Mouse (Mus musculus) liver, embryonic 11.5 days (tissue): ENCODE results near the gene Tle3. TPM values are rescaled to one million over a fixed set of nuclear protein-coding genes. Genes with fewer than 3 reads are reported as not detected.

Experiments
- ATAC-seq: fragments of 200-750 bp; cut with Nextera tagmentation; replicated peaks from 2 replicates; pipeline ENCODE4 v1.8.0; 2017; ENCODE audit warnings: moderate number of reproducible peaks, mild to moderate bottlenecking, moderate TSS enrichment, moderate library complexity; ENCODE audit not compliant: low FRiP score
- DNase-seq: peaks from one replicate; pipeline ENCODE4 v3.0.0-alpha.2; 2017; ENCODE audit warnings: low spot score
- H3K27ac ChIP-seq: fragments of 300-500 bp; sonication (generic); 2 replicates; pipeline ENCODE4 v1.5.1; 2014; ENCODE audit warnings: mild to moderate bottlenecking, low read depth, low read length, control low read depth
- H3K27me3 ChIP-seq: fragments of 300-500 bp; sonication (generic); replicated peaks from 2 replicates; pipeline ENCODE4 v1.6.1; 2014; ENCODE audit warnings: low read length, mixed read lengths; ENCODE audit not compliant: control insufficient read depth, insufficient read depth
- H3K36me3 ChIP-seq: fragments of 300-500 bp; sonication (generic); 2 replicates; pipeline ENCODE4 v1.6.1; 2014; ENCODE audit warnings: mild to moderate bottlenecking, low read length, moderate library complexity, mixed read lengths; ENCODE audit not compliant: control insufficient read depth, insufficient read depth
- H3K4me1 ChIP-seq: fragments of 300-500 bp; sonication (generic); replicated peaks from 2 replicates; pipeline ENCODE4 v1.6.1; 2014; ENCODE audit warnings: low read length, mixed read lengths; ENCODE audit not compliant: control insufficient read depth, insufficient read depth
- H3K4me2 ChIP-seq: fragments of 300-500 bp; sonication (generic); 2 replicates; pipeline ENCODE4 v1.6.1; 2014; ENCODE audit warnings: mild to moderate bottlenecking, control low read depth, moderate library complexity
- H3K4me3 ChIP-seq: fragments of 300-500 bp; sonication (generic); 2 replicates; pipeline ENCODE4 v1.5.1; 2014; ENCODE audit warnings: low read depth, low read length, control low read depth
- H3K9ac ChIP-seq: fragments of 300-500 bp; sonication (generic); 2 replicates; pipeline ENCODE4 v1.6.1; 2014; ENCODE audit warnings: low read depth, low read length, control low read depth
- H3K9me3 ChIP-seq: fragments of 300-500 bp; sonication (generic); 2 replicates; pipeline ENCODE4 v1.6.1; 2016; ENCODE audit warnings: low read length, inconsistent platforms, mixed read lengths; ENCODE audit not compliant: control insufficient read depth
- WGBS: fragments of 180-500 bp; shearing (Covaris S2); extraction: QIAGEN DNeasy Blood & Tissue Kit; methylation state at CpG from one replicate; pipeline ENCODE4 v1.1.7; 2014; 5-methylcytosine and 5-hydroxymethylcytosine counted together
- polyA plus RNA-seq: library from polyadenylated mRNA; unstranded; fragments of >200 nt; fragmentation: Nextera tagmentation; extraction: Ambion mirVana; gene quantifications from 2 replicates; pipeline ENCODE4 v1.2.1, GENCODE M21; 2014

Gene Tle3
- polyA plus RNA-seq, 1 experiment from 2014 or later, result 15.8 TPM

- peak overlapping the region; percentile 31 for H3K4me2 ChIP-seq
- whole genome bisulfite sequencing, result 37% methylated on average over 9 of the region's 9 CpGs
Measured at GRCm38 (mm10) chr9:61377706-61378479, 5.7 kb downstream of the Tle3 start.

GRCm38 (mm10) chr9:61378516-61378915 lies 6.3 kb downstream of the Tle3 start:
- DNase-seq (no peak), ATAC-seq (no peak)
- Histone ChIP-seq H3K9ac (no peak overlapping the region), H3K4me1 (peaks cover 73% of the 10 kb centered on the region), H3K9me3 (no peaks in the 10 kb centered on the region), H3K4me2 (no peak overlapping the region), H3K27ac (no peak overlapping the region), H3K27me3 (peaks cover 7% of the 10 kb centered on the region; the same call in 1 of the 2 replicates), H3K4me3 (no peak overlapping the region), H3K36me3 (0 out of 2 replicates have a peak, but pooled peaks cover 6% of the 10 kb centered on the region)
- 35% methylated on average over 8 of the region's 8 CpGs for WGBS

More at GRCm38 (mm10) chr9:61377706-61378479, 5.7 kb downstream of the Tle3 start:
- DNase-seq (no peak), ATAC-seq (no peak)
- Histone ChIP-seq H3K36me3 (0 out of 2 replicates have a peak, but pooled peaks cover 6% of the 10 kb centered on the region), H3K27me3 (peaks cover 7% of the 10 kb centered on the region; the same call in 1 of the 2 replicates), H3K9ac (no peak overlapping the region), H3K4me1 (peaks cover 71% of the 10 kb centered on the region), H3K27ac (no peak overlapping the region), H3K4me3 (no peak overlapping the region), H3K9me3 (no peaks in the 10 kb centered on the region)

- no peak overlapping the region for H3K4me2 ChIP-seq
- H3K4me3 ChIP-seq, result no peak overlapping the region
- 0 out of 2 replicates have a peak, but pooled peaks cover 6% of the 10 kb centered on the region for H3K36me3 ChIP-seq
- WGBS, result 74% methylated on average over 11 of the region's 11 CpGs
- no peaks in the 10 kb centered on the region for H3K9me3 ChIP-seq
- ATAC-seq (no peak), DNase-seq (no peak)
- H3K4me1 ChIP-seq, result peaks cover 70% of the 10 kb centered on the region
- no peak overlapping the region for H3K9ac ChIP-seq
- no peak overlapping the region for H3K27ac ChIP-seq
- peaks cover 6% of the 10 kb centered on the region; the same call in 1 of the 2 replicates for H3K27me3 ChIP-seq
Measured at GRCm38 (mm10) chr9:61379016-61379634, 7.0 kb downstream of the Tle3 start.

- peaks cover 69% of the 10 kb centered on the region for H3K4me1 ChIP-seq
- no peak overlapping the region for H3K4me3 ChIP-seq
- DNase-seq (no peak), ATAC-seq (no peak)
- H3K36me3 ChIP-seq, result 0 out of 2 replicates have a peak, but pooled peaks cover 6% of the 10 kb centered on the region
- peaks cover 4% of the 10 kb centered on the region; the same call in 1 of the 2 replicates for H3K27me3 ChIP-seq
- H3K9ac ChIP-seq, result no peak overlapping the region
- 24% methylated on average over 18 of the region's 18 CpGs for WGBS
- no peak overlapping the region for H3K27ac ChIP-seq
- H3K4me2 ChIP-seq, result peak overlapping the region; percentile 18; the same call in 1 of the 2 replicates
- no peaks in the 10 kb centered on the region for H3K9me3 ChIP-seq
Measured at GRCm38 (mm10) chr9:61380258-61381062, 8.3 kb downstream of the Tle3 start.

- Histone ChIP-seq H3K27ac (no peak overlapping the region), H3K4me2 (no peak overlapping the region), H3K36me3 (0 out of 2 replicates have a peak, but pooled peaks cover 6% of the 10 kb centered on the region), H3K27me3 (peaks cover 4% of the 10 kb centered on the region; the same call in 1 of the 2 replicates), H3K9ac (no peak overlapping the region), H3K4me1 (peaks cover 63% of the 10 kb centered on the region), H3K4me3 (no peak overlapping the region), H3K9me3 (no peaks in the 10 kb centered on the region)
- WGBS, result 78% methylated on average over 2 of the region's 2 CpGs
- DNase-seq (no peak), ATAC-seq (no peak)
Measured at GRCm38 (mm10) chr9:61381063-61381408, 8.9 kb downstream of the Tle3 start.

GRCm38 (mm10) chr9:61381445-61381844 lies 9.3 kb downstream of the Tle3 start:
- H3K27me3 ChIP-seq, result peaks cover 4% of the 10 kb centered on the region; the same call in 1 of the 2 replicates
- DNase-seq, result no peak
- 84% methylated on average over 3 of the region's 3 CpGs for WGBS
- no peak overlapping the region for H3K27ac ChIP-seq
- peaks cover 59% of the 10 kb centered on the region for H3K4me1 ChIP-seq
- H3K4me2 ChIP-seq, result no peak overlapping the region
- H3K9ac ChIP-seq, result no peak overlapping the region
- H3K4me3 ChIP-seq, result no peak overlapping the region
- no peaks in the 10 kb centered on the region for H3K9me3 ChIP-seq
- ATAC-seq, result no peak
- H3K36me3 ChIP-seq, result peaks cover 6% of the 10 kb centered on the region; the same call in 1 of the 2 replicates

- no peaks in the 10 kb centered on the region for H3K9me3 ChIP-seq
- 49% methylated on average over 8 of the region's 8 CpGs for WGBS
- peaks cover 49% of the 10 kb centered on the region for H3K4me1 ChIP-seq
- ATAC-seq, result no peak
- no peak overlapping the region for H3K4me2 ChIP-seq
- H3K9ac ChIP-seq, result no peak overlapping the region
- peaks cover 4% of the 10 kb centered on the region; the same call in 1 of the 2 replicates for H3K27me3 ChIP-seq
- no peak overlapping the region for H3K27ac ChIP-seq
- peaks cover 4% of the 10 kb centered on the region; the same call in 1 of the 2 replicates for H3K36me3 ChIP-seq
- no peak for DNase-seq
- no peak overlapping the region for H3K4me3 ChIP-seq
Measured at GRCm38 (mm10) chr9:61382595-61383186, 10.5 kb downstream of the Tle3 start.

- Histone ChIP-seq H3K9ac (no peak overlapping the region), H3K36me3 (peaks cover 4% of the 10 kb centered on the region; the same call in 1 of the 2 replicates), H3K27ac (no peak overlapping the region), H3K4me1 (peaks cover 46% of the 10 kb centered on the region), H3K4me3 (no peak overlapping the region), H3K27me3 (peaks cover 4% of the 10 kb centered on the region; the same call in 1 of the 2 replicates), H3K9me3 (no peaks in the 10 kb centered on the region), H3K4me2 (no peak overlapping the region)
- 50% methylated on average over 6 of the region's 6 CpGs for WGBS
- no peak for ATAC-seq
- no peak for DNase-seq
Measured at GRCm38 (mm10) chr9:61384101-61384500, 11.9 kb downstream of the Tle3 start.
